Mouse (Mus musculus): ENCODE measurements at regions not wholly inside any gene's neighbourhood (a gene's known extent, or its start where the extent isn't known, plus 50 kb on each side); places are given as distances from the start of the nearest gene placed in this dataset.

DNA sequence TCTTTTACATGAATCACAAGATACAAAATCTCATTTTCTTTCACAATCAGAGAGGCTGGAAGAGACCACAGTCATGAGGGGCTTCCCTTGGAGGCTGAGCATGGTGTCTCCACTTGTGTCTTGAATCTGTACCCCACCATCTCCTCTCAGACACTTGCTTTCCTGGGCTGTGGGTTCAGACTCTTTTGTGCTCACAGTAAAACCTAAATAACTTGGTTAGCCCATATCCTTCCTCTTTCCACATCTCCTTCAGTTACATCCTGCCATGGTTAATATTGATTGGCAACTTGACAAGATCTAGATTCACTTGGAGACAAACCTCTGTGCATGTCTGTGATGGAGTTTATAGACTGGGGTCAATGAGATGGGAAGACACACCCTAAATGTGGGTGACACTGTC lies 71.1 kb upstream of the Dscam start:
- TF ChIP-seq CTCF (IDR thresholded peaks at IDR 0.05; ENCODE audit: low read depth) (no peak), EP300 (IDR thresholded peaks at IDR 0.05; ENCODE audit: low read depth) (no peak)
